Mouse (Mus musculus) forebrain, embryonic 10.5 days (tissue): ENCODE results near the gene Rfx8. TPM values are rescaled to one million over a fixed set of nuclear protein-coding genes. Genes with fewer than 3 reads are reported as not detected.
A peak's percentile ranks its signal among the peaks of the same experiment; 100 is the strongest.
"Not testable (repeated sequence)": the region's sequence is repeated elsewhere in the genome, so short reads cannot be mapped to it uniquely, and the experiment has no call there.

Source experiments
- DNase-seq: peaks from one replicate; pipeline ENCODE4 v3.0.0-alpha.2; 2017; ENCODE audit warnings: low spot score; ENCODE audit errors: extremely low spot score
- H3K27ac ChIP-seq: fragments of 300-500 bp; sonication (generic); 2 replicates; pipeline ENCODE4 v1.5.1; 2016; ENCODE audit warnings: mild to moderate bottlenecking
- H3K27me3 ChIP-seq: fragments of 300-500 bp; sonication (generic); 2 replicates; pipeline ENCODE4 v1.6.1; 2016; ENCODE audit warnings: mild to moderate bottlenecking; ENCODE audit not compliant: poor library complexity, severe bottlenecking
- H3K36me3 ChIP-seq: fragments of 300-500 bp; sonication (generic); replicated peaks from 2 replicates; pipeline ENCODE4 v1.6.1; 2016; ENCODE audit warnings: mild to moderate bottlenecking, moderate library complexity
- H3K4me1 ChIP-seq: fragments of 300-500 bp; sonication (generic); 2 replicates; pipeline ENCODE4 v1.6.1; 2016
- H3K4me3 ChIP-seq: fragments of 300-500 bp; sonication (generic); 2 replicates; pipeline ENCODE4 v1.5.1; 2016; ENCODE audit warnings: mild to moderate bottlenecking, moderate library complexity
- H3K9me3 ChIP-seq: fragments of 300-500 bp; sonication (generic); 2 replicates; pipeline ENCODE4 v1.6.1; 2016; ENCODE audit warnings: mild to moderate bottlenecking, moderate library complexity
- WGBS: fragments of 180-500 bp; shearing (Covaris S2); methylation state at CpG from one replicate; pipeline ENCODE4 v1.1.7; 2016; 5-methylcytosine and 5-hydroxymethylcytosine counted together
- polyA plus RNA-seq: library from polyadenylated mRNA; unstranded; fragments of >200 nt; fragmentation: Nextera tagmentation; extraction: Ambion mirVana; gene quantifications from 2 replicates; pipeline ENCODE4 v1.2.1, GENCODE M21; 2016

Rfx8 gene
- polyA plus RNA-seq, 1 experiment from 2014 or later: 0.22 TPM

DNA sequence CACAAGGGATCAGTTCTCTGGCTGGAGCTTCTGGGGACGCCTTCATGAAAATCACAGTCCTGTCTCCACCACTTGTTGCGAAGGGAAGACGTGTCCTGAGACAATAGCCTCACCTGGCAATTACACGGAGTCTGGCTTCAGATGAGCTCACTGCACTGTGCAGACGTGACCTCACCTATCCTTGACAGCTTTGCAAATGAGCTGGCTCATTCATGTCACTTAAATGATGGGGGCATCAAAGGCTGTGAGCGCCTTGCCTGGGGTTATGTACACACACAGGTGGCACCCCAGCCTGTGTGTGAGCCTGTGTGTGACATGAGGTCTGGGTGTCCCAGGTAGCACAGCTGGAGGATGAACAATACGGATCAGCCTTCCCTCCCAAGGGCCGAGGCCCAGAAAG is 41.9 kb downstream of the Rfx8 start:
- 0 out of 2 replicates have a peak overlapping the region, but pooled peaks have one; percentile 20 for H3K27ac ChIP-seq
- H3K4me1 ChIP-seq: 0 out of 2 replicates have a peak, but pooled peaks cover 8% of the 10 kb centered on the region
- DNase-seq: no peak
- H3K4me3 ChIP-seq: no peak overlapping the region
- H3K27me3 ChIP-seq: no peaks in the 10 kb centered on the region
- H3K36me3 ChIP-seq: no peaks in the 10 kb centered on the region
- WGBS: 74% methylated on average over 8 of the region's 8 CpGs
- no peaks in the 10 kb centered on the region for H3K9me3 ChIP-seq

DNA sequence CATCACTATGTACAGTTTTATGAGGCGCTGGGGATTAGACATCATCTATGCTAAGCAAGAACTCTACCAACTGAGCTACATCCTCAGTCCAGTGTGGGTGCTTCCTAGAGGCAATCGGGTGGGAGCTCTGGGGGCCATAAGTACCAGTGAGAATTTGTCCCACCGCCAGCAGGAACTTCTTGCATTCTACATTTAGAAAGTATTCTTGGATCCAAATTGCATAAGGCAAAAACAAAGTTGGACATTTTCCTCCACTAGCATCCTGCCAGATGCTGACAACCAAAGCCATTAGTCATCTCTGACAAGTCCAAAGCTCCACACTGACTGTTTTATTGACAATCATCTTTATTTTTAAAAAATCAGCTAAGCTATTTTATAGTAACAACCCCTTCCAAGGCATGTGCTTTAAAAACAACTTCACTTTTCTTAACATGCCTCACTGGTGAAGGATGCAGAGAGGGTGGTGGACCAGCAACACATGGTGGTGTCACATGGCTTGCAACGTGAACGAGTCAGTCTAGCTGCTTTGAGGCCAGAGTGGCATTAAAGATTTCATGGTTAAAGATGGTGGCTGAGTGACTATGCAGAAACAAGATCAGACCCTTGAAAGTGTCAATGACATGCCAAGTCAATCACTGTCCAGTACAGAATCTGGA is 44.4 kb downstream of the Rfx8 start:
- Histone ChIP-seq H3K9me3 (no peaks in the 10 kb centered on the region), H3K4me3 (no peak overlapping the region), H3K27ac (no peak overlapping the region), H3K36me3 (no peaks in the 10 kb centered on the region), H3K4me1 (peaks cover 8% of the 10 kb centered on the region; the same call in 1 of the 2 replicates), H3K27me3 (no peaks in the 10 kb centered on the region)
- DNase-seq: no peak
- WGBS: 94% methylated on average over 5 of the region's 5 CpGs

DNA sequence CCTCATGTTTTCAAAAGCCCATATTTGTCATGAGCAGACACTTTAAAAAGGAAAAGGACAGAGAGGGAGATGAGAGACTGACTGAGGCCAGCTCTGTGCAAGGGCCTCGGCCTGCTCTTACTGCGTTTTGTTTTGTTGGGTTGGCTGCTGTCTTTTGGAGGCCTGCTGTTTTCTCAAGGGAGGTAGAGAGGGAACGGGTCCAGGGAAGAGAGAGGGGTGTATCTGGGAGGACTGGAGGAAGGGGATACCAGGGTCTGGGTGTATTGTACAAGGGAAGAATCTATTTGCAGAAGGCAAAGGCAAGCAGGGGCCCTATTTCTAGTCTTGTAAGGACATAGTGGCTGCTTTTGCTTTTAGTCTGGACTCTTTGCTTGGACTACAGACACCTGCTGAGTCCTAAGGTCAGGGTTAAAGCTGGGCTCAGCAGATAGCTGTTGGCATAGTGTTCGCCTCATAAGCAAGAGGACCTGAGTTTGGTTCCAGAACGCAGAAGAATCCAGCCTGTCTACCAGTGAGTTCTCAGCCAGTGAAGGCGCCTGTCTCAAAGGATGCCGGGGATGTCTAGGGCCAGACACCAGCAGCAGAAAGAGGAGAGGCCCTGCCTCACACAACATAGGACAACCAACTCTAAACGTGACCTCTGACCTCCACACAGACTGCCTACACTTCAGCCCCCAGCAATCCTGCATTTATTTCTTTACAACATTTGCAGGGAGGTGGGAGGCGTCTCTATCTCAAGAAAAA is 48.3 kb downstream of the Rfx8 start:
- Histone ChIP-seq H3K4me1 (peaks cover 3% of the 10 kb centered on the region; the same call in 1 of the 2 replicates), H3K4me3 (no peak overlapping the region), H3K27ac (0 out of 2 replicates have a peak overlapping the region, but pooled peaks have one; percentile 11), H3K36me3 (no peaks in the 10 kb centered on the region), H3K9me3 (peaks cover 5% of the 10 kb centered on the region; the same call in 1 of the 2 replicates), H3K27me3 (no peaks in the 10 kb centered on the region)
- no peak for DNase-seq
- WGBS: 83% methylated on average over 9 of the region's 9 CpGs

DNA sequence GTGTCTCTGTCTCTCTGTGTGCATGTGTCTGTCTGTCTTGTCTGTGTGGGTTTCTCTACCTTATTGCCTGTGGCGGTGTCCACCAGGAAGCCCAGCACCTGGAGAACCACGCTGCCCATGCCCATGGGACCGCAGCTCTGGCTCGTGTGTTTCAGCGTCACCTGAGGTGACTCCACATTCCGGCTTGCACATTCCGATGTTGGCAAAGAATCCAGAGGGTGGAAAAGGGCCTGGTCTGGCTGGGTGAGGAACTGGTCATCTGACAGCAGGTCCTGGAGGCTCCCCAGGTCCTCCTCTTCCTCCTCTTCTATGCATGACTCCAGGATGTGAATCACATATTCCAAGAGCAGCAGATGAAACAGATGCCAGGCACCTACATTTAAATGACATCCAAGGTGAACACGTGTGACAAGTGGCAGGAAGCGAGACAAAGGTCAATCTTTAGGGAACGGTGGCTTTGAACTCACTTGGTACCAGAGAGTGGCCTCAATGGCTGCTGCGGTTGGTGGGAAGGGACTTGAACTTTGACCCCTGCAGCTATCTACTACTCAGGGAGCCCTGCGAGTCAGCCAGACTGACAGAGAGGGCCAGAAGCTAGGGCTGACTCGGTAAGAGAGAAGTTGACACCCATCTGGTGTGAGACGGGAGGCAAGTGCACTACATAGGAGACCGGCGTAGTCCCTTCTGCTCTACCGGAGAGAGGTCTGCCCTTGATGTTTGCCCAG is 50.4 kb downstream of the Rfx8 start:
- Histone ChIP-seq H3K4me3 (no peak overlapping the region), H3K36me3 (no peaks in the 10 kb centered on the region), H3K4me1 (peaks cover 3% of the 10 kb centered on the region; the same call in 1 of the 2 replicates), H3K9me3 (peaks cover 5% of the 10 kb centered on the region; the same call in 1 of the 2 replicates), H3K27ac (no peak overlapping the region), H3K27me3 (no peaks in the 10 kb centered on the region)
- 91% methylated on average over 17 of the region's 17 CpGs for WGBS
- DNase-seq: no peak

DNA sequence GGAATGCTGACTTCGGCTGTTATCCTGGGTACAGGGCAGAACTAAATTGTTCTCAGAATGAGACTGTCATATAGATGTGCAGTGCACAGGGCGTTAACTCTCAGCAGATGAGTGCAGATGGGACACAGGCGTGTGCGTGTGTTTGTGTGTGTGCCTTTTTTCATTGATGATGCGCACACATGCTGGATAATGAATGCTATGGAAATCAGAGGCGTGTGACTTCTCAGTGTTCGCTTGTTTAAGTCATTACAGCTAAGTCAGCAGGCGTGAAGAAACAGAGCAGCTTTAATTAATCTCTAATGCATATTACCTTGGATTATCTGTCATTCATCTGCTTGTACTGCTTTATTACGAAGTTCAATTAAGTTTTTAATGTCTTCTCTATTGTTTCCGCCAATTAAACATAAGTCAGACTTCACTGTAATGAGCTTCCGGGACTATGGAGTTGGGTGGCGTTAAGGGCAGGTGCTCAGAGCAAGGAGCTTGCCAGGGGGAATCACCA is 54.0 kb downstream of the Rfx8 start:
- H3K4me3 ChIP-seq: no peak overlapping the region
- H3K9me3 ChIP-seq: peaks cover 5% of the 10 kb centered on the region; the same call in 1 of the 2 replicates
- H3K27ac ChIP-seq: no peak overlapping the region
- H3K4me1 ChIP-seq: no peaks in the 10 kb centered on the region
- H3K27me3 ChIP-seq: no peaks in the 10 kb centered on the region
- DNase-seq: no peak
- 85% methylated on average over 12 of the region's 12 CpGs for WGBS
- H3K36me3 ChIP-seq: no peaks in the 10 kb centered on the region

DNA sequence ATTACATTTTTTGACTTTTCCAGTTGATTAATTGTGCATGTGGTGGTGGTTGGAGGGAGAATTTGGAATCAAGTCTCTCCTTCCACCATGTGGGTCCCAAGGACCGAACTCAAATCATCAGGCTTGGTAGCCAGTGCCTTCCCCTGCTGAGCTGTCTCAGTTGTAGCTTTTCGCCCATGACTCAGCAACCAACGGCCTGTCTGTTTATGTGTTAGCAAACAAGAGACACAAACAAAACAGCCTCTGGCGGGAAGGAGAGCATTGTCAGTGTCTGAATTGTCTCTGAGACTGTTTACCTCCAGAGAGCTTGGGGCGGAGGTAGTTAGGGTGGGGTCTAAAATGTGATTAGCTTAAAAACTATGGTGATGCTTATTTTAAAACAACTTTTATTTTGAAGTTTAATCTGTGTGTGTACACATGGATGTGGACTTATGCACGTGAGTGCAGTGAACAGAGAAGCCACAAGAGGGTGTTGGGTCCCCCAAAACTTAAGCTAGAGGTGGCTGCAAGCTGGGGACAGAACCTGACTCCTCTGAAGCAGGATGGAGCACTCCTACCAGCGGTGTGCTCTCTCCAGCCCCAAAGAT is 56.7 kb downstream of the Rfx8 start:
- no peak for DNase-seq
- no peak overlapping the region for H3K4me3 ChIP-seq
- WGBS: 90% methylated on average over 7 of the region's 7 CpGs

DNA sequence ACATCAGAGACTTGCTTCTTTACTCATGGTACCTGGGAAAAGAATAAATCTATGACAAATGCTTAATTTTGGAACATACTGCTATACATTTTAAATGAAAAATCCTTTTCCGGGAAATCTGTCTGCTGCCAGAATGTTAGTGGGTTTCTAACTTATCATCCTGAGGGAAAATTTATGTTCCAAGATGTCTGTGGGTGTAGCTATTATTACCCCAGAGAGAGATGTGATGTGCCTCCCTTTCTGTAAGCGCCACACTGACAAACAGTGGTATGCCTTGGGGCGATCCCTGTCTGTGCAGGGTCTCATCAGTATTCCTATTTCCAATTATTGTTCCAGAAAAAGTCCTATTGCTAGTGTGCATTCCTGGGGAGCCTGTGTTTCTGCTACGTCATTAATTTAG is 57.7 kb downstream of the Rfx8 start:
- no peaks in the 10 kb centered on the region for H3K9me3 ChIP-seq
- H3K36me3 ChIP-seq: no peaks in the 10 kb centered on the region
- 93% methylated on average over 4 of the region's 4 CpGs for WGBS
- H3K27me3 ChIP-seq: no peaks in the 10 kb centered on the region
- DNase-seq: no peak
- no peak overlapping the region for H3K4me3 ChIP-seq
- no peak overlapping the region for H3K27ac ChIP-seq
- no peaks in the 10 kb centered on the region for H3K4me1 ChIP-seq

More for the DNA sequence above, 56.7 kb downstream of the Rfx8 start:
- H3K27ac ChIP-seq: no peak overlapping the region
- H3K4me1 ChIP-seq: no peaks in the 10 kb centered on the region
- no peaks in the 10 kb centered on the region for H3K9me3 ChIP-seq
- H3K36me3 ChIP-seq: no peaks in the 10 kb centered on the region
- no peaks in the 10 kb centered on the region for H3K27me3 ChIP-seq

DNA sequence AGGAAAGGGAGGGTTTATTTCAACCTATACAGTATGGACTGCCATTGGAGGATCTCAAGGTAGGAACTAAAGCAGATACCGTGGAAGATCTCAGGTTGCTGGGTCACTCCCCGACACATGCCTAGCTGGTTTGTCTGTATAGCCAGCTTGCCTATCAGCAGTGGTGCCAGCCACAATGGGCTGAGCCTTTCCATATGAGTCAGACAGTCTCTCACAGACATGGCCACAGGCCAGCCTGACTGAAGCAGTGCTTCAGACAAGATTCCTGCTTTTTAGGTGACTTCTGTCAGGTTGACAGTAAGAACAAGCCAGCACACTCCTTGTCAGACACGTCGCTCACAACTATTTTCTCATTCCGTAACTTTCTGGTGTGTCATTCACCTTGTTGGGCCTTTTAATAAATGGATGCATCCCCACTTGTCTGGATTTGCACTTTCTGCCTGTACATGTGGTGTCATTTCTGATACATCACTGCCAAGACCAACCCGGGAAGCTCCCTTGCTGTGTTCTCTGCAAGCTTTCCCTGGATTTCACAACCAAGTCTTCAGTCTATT is 63.7 kb downstream of the Rfx8 start:
- H3K9me3 ChIP-seq: no peaks in the 10 kb centered on the region
- no peak overlapping the region for H3K4me3 ChIP-seq
- peaks cover 7% of the 10 kb centered on the region for H3K27me3 ChIP-seq
- H3K4me1 ChIP-seq: no peaks in the 10 kb centered on the region
- no peak for DNase-seq
- no peaks in the 10 kb centered on the region for H3K36me3 ChIP-seq
- WGBS: 91% methylated on average over 6 of the region's 6 CpGs
- H3K27ac ChIP-seq: no peak overlapping the region

DNA sequence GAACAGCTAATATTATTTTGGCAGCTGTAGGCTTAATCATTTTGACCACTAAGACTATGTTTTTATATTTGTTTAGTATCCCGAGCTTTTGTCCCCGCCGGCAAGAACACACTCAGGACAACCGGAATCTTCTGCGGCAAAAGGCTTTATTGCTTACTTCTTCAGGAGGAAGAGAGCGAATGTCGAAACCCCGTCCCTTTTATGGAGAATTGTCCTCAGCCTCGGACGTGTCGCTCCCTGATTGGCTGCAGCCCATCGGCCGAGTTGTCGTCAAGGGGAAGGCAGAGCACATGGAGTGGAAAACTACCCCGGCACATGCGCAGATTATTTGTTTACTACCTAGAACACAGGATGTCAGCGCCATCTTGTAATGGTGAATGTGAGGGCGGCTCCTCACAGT is 65.9 kb downstream of the Rfx8 start:
- Histone ChIP-seq H3K27me3 (peaks cover 29% of the 10 kb centered on the region), H3K4me1 (peaks cover 14% of the 10 kb centered on the region)
- H3K9me3 ChIP-seq, H3K27ac ChIP-seq, H3K4me3 ChIP-seq, H3K36me3 ChIP-seq, DNase-seq: not testable (repeated sequence)
- WGBS: 89% methylated on average over 18 of the region's 18 CpGs

DNA sequence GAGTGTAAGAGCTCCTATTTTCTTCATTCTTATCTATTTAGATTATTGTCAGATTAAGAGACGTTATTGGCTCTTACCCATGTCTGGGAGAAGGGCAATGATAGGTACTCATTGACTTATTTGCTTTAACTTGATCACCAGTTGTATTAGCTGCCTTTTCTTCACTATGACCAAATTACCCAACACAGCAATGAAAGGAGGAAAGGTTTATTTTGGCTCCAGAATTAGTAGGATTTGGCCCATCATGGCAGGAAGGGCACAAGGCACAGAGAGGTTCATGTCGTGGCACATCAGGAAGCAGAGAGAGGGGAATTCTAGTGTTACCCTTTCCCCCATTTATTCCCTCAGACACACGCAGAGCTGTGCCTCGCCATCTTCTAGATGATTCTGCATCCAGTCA is 67.8 kb downstream of the Rfx8 start:
- Histone ChIP-seq H3K27ac (no peak overlapping the region), H3K27me3 (peaks cover 45% of the 10 kb centered on the region), H3K9me3 (no peaks in the 10 kb centered on the region), H3K4me3 (no peak overlapping the region), H3K4me1 (peaks cover 17% of the 10 kb centered on the region), H3K36me3 (no peaks in the 10 kb centered on the region)
- no peak for DNase-seq
- 92% methylated on average over 4 of the region's 4 CpGs for WGBS

DNA sequence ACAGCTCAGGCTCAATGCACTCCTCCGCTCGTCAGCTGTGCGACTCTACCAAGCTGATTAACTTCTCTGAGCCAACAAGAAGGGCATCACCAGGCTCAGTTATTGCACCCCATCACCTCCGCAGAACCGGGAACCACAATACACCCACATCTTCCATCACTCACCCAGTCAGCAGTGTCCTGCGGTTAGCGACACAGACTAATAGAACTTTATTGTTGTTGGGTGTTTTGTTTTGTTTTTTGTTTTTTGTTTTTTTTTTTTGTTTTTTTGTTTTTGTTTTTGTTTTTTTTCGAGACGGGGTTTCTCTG is 69.6 kb downstream of the Rfx8 start, which contains the start of gene Creg2:
TSS of gene Creg2 (minus strand) at position 234 of the 308 bp plus-strand sequence.
- 42% methylated on average over 9 of the region's 9 CpGs for WGBS
- no peaks in the 10 kb centered on the region for H3K36me3 ChIP-seq
- peaks cover 20% of the 10 kb centered on the region for H3K4me1 ChIP-seq
- no peak for DNase-seq
- peak within 1 kb of the TSS; percentile 60 for H3K27ac ChIP-seq
- no peaks in the 10 kb centered on the region for H3K9me3 ChIP-seq
- H3K27me3 ChIP-seq: peaks cover 58% of the 10 kb centered on the region
- peak within 1 kb of the TSS; percentile 74 for H3K4me3 ChIP-seq
